Mouse (Mus musculus) heart, postnatal 0 days (tissue): ENCODE measurements around the gene Slc7a6os. TPM values are rescaled to one million over a fixed set of nuclear protein-coding genes. Genes with fewer than 3 reads are reported as not detected.

ENCODE experiments used
- ATAC-seq: fragments of 200-750 bp; cut with Nextera tagmentation; 2 replicates; pipeline ENCODE4 v1.8.0; 2017; ENCODE audit warnings: low read depth, moderate number of reproducible peaks, moderate library complexity; ENCODE audit not compliant: insufficient read depth
- DNase-seq: peaks from one replicate; pipeline ENCODE4 v3.0.0-alpha.2; 2016; ENCODE audit warnings: low spot score
- H3K27ac ChIP-seq: fragments of 300-500 bp; sonication (generic); 2 replicates; pipeline ENCODE4 v1.5.1; 2014; ENCODE audit warnings: low read depth, mild to moderate bottlenecking
- H3K27me3 ChIP-seq: fragments of 300-500 bp; sonication (generic); 2 replicates; pipeline ENCODE4 v1.6.1; 2014; ENCODE audit warnings: low read length, mixed read lengths; ENCODE audit not compliant: control insufficient read depth, insufficient read depth
- H3K36me3 ChIP-seq: fragments of 300-500 bp; sonication (generic); replicated peaks from 2 replicates; pipeline ENCODE4 v1.6.1; 2014; ENCODE audit warnings: low read length, mixed read lengths; ENCODE audit not compliant: control insufficient read depth, insufficient read depth
- H3K4me1 ChIP-seq: fragments of 300-500 bp; sonication (generic); 2 replicates; pipeline ENCODE4 v1.6.1; 2014; ENCODE audit warnings: antibody characterized with exemption; ENCODE audit not compliant: control insufficient read depth, insufficient read depth
- H3K4me2 ChIP-seq: fragments of 300-500 bp; sonication (generic); 2 replicates; pipeline ENCODE4 v1.6.1; 2014; ENCODE audit warnings: low read depth, mild to moderate bottlenecking, low read length, moderate library complexity
- H3K4me3 ChIP-seq: fragments of 300-500 bp; sonication (generic); 2 replicates; pipeline ENCODE4 v1.5.1; 2014; ENCODE audit warnings: low read depth, low read length
- H3K9ac ChIP-seq: fragments of 300-500 bp; sonication (generic); replicated peaks from 2 replicates; pipeline ENCODE4 v1.6.1; 2014; ENCODE audit warnings: low read depth, low read length, mixed read lengths
- H3K9me3 ChIP-seq: fragments of 300-500 bp; sonication (generic); replicated peaks from 2 replicates; pipeline ENCODE4 v1.6.1; 2016; ENCODE audit warnings: low read length; ENCODE audit not compliant: control insufficient read depth
- CTCF ChIP-seq: IDR thresholded peaks from 2 replicates; pipeline ENCODE4 v1.5.1; 2016; ENCODE audit warnings: antibody characterized with exemption, control low read depth, low read depth
- EP300 ChIP-seq: IDR thresholded peaks from 2 replicates; pipeline ENCODE4 v1.6.1; 2016; ENCODE audit warnings: antibody characterized with exemption, low read depth
- WGBS: fragments of 180-500 bp; shearing (Covaris S2); extraction: QIAGEN DNeasy Blood & Tissue Kit; methylation state at CpG from one replicate; pipeline ENCODE4 v1.1.7; 2014; 5-methylcytosine and 5-hydroxymethylcytosine counted together
- polyA plus RNA-seq: library from polyadenylated mRNA; unstranded; fragments of >200 nt; fragmentation: Nextera tagmentation; extraction: Ambion mirVana; gene quantifications from 2 replicates; pipeline ENCODE4 v1.2.1, GENCODE M21; 2015
- total RNA-seq: library from RNA; depleted of rRNA; stranded (reverse); fragments of >200 nt; gene quantifications from 2 replicates; pipeline ENCODE4 v1.2.3, GENCODE M21; 2014; ENCODE audit warnings: low replicate concordance

The Slc7a6os gene
- total and polyA plus RNA-seq, 2 experiments from 2014 or later: 13.5 to 22.4 TPM

GRCm38 (mm10) chr8:106176891-106177290, 33.8 kb downstream of the Slc7a6os start:
- H3K9me3 ChIP-seq: no peaks in the 10 kb centered on the region
- no peaks in the 10 kb centered on the region for H3K4me1 ChIP-seq
- TF ChIP-seq CTCF (no peak), EP300 (no peak)
- no peak overlapping the region for H3K4me3 ChIP-seq
- no peak overlapping the region for H3K4me2 ChIP-seq
- no peaks in the 10 kb centered on the region for H3K27me3 ChIP-seq
- no peaks in the 10 kb centered on the region for H3K36me3 ChIP-seq
- WGBS: 22% methylated on average over 1 of the region's 1 CpGs
- no peak overlapping the region for H3K27ac ChIP-seq
- H3K9ac ChIP-seq: no peak overlapping the region
- ATAC-seq: no peak
- DNase-seq: no peak

GRCm38 (mm10) chr8:106173566-106173965, 37.2 kb downstream of the Slc7a6os start:
- Histone ChIP-seq H3K4me3 (no peak overlapping the region), H3K27ac (no peak overlapping the region), H3K4me2 (no peak overlapping the region), H3K9ac (no peak overlapping the region), H3K27me3 (no peaks in the 10 kb centered on the region), H3K36me3 (no peaks in the 10 kb centered on the region), H3K9me3 (no peaks in the 10 kb centered on the region), H3K4me1 (no peaks in the 10 kb centered on the region; the same call in 1 of the 2 replicates)
- no peak for ATAC-seq
- no peak for DNase-seq
- WGBS: 76% methylated on average over 3 of the region's 3 CpGs
- TF ChIP-seq EP300: no peak

- no peak overlapping the region for H3K27ac ChIP-seq
Observed at GRCm38 (mm10) chr8:106169934-106170480, 40.7 kb downstream of the Slc7a6os start.

GRCm38 (mm10) chr8:106169017-106169933, 41.5 kb downstream of the Slc7a6os start:
- DNase-seq: peak; percentile 33
- peaks cover 8% of the 10 kb centered on the region; the same call in 1 of the 2 replicates for H3K4me1 ChIP-seq
- peak; percentile 59 for ATAC-seq
- peak overlapping the region; percentile 52 for H3K27ac ChIP-seq
- no peaks in the 10 kb centered on the region for H3K9me3 ChIP-seq
- peak overlapping the region; percentile 97 for H3K4me2 ChIP-seq
- H3K27me3 ChIP-seq: no peaks in the 10 kb centered on the region
- WGBS: 1% methylated on average over 54 of the region's 54 CpGs
- no peak for TF ChIP-seq CTCF
- no peak for TF ChIP-seq EP300
- H3K4me3 ChIP-seq: peak overlapping the region; percentile 82
- H3K9ac ChIP-seq: peak overlapping the region; percentile 75
- no peaks in the 10 kb centered on the region for H3K36me3 ChIP-seq

More at GRCm38 (mm10) chr8:106169934-106170480, 40.7 kb downstream of the Slc7a6os start:
- no peaks in the 10 kb centered on the region for H3K36me3 ChIP-seq
- TF ChIP-seq CTCF (no peak), EP300 (no peak)
- H3K9me3 ChIP-seq: no peaks in the 10 kb centered on the region
- H3K9ac ChIP-seq: peak overlapping the region; percentile 75
- 25% methylated on average over 6 of the region's 6 CpGs for WGBS
- peaks cover 8% of the 10 kb centered on the region; the same call in 1 of the 2 replicates for H3K4me1 ChIP-seq
- H3K4me3 ChIP-seq: peak overlapping the region; percentile 82
- peak overlapping the region; percentile 97 for H3K4me2 ChIP-seq
- no peak for ATAC-seq
- no peaks in the 10 kb centered on the region for H3K27me3 ChIP-seq
- no peak for DNase-seq

GRCm38 (mm10) chr8:106168356-106169016, 42.2 kb downstream of the Slc7a6os start, which contains the start of gene Slc7a6:
TSS of gene Slc7a6 (plus strand) at chr8:106168857.
- Histone ChIP-seq H3K4me2 (peak within 1 kb of the TSS; percentile 97), H3K4me3 (peak within 1 kb of the TSS; percentile 82), H3K27ac (peak within 1 kb of the TSS; percentile 52), H3K9ac (peak within 1 kb of the TSS; percentile 75), H3K36me3 (peaks cover 7% of the 10 kb centered on the region; the same call in 1 of the 2 replicates), H3K4me1 (peaks cover 8% of the 10 kb centered on the region; the same call in 1 of the 2 replicates), H3K27me3 (no peaks in the 10 kb centered on the region), H3K9me3 (no peaks in the 10 kb centered on the region)
- DNase-seq: peak; percentile 44
- WGBS: under 1% methylated on average over 43 of the region's 59 CpGs
- TF ChIP-seq CTCF (no peak), EP300 (no peak)
- ATAC-seq: peak; percentile 79
